Mouse (Mus musculus): Measurements from ENCODE around the gene Fndc5. TPM values are rescaled to one million over a fixed set of nuclear protein-coding genes. Genes with fewer than 3 reads are reported as not detected.

Gene Fndc5
- total RNA-seq, 2 experiments from 2014 or later = 75.5 to 84.2 TPM

GRCm38 (mm10) chr4:129145943-129146342, 9.1 kb downstream of the Fndc5 start:
- DNase-seq (ENCODE audit: low spot score in 2 of 2) = no peak

GRCm38 (mm10) chr4:129146392-129146791, 9.6 kb downstream of the Fndc5 start:
- no peak for DNase-seq (ENCODE audit: low spot score in 2 of 2)

GRCm38 (mm10) chr4:129147552-129148103, 10.8 kb downstream of the Fndc5 start:
- DNase-seq (ENCODE audit: low spot score in 2 of 2) = peak in 1 of 2 experiments; percentile 73

GRCm38 (mm10) chr4:129149321-129149720, 12.5 kb downstream of the Fndc5 start:
- DNase-seq (ENCODE audit: low spot score in 2 of 2) = no peak

- no peak for DNase-seq (ENCODE audit: low spot score in 2 of 2)
Measured at GRCm38 (mm10) chr4:129151276-129151811, 14.5 kb downstream of the Fndc5 start.

- DNase-seq (ENCODE audit: low spot score in 2 of 2) = no peak
Measured at GRCm38 (mm10) chr4:129157541-129157940, 20.7 kb downstream of the Fndc5 start.

- no peak for DNase-seq (ENCODE audit: low spot score in 2 of 2)
Measured at GRCm38 (mm10) chr4:129158549-129158948, 21.8 kb downstream of the Fndc5 start.

GRCm38 (mm10) chr4:129161076-129161475, 24.3 kb downstream of the Fndc5 start:
- no peak for DNase-seq (ENCODE audit: low spot score in 2 of 2)

GRCm38 (mm10) chr4:129161581-129162255, 24.9 kb downstream of the Fndc5 start:
- DNase-seq (ENCODE audit: low spot score in 2 of 2) = no peak

GRCm38 (mm10) chr4:129172529-129172928, 35.7 kb downstream of the Fndc5 start:
- no peak for DNase-seq (ENCODE audit: low spot score in 2 of 2)

GRCm38 (mm10) chr4:129179560-129179959, 42.8 kb downstream of the Fndc5 start:
- no peak for DNase-seq (ENCODE audit: low spot score in 2 of 2)

GRCm38 (mm10) chr4:129188041-129188659, 51.4 kb downstream of the Fndc5 start:
- DNase-seq (ENCODE audit: low spot score in 2 of 2) = no peak

GRCm38 (mm10) chr4:129188803-129189541, 52.2 kb downstream of the Fndc5 start:
- peak; percentile 39 to 53 for DNase-seq (ENCODE audit: low spot score in 2 of 2)

- DNase-seq (ENCODE audit: low spot score in 2 of 2) = peak; percentile 92 to 97
Measured at GRCm38 (mm10) chr4:129189542-129190519, 53.0 kb downstream of the Fndc5 start, which contains the start of the genes S100pbp and Yars. TSS of gene S100pbp (minus strand) at chr4:129189727. TSS of gene Yars (plus strand) at chr4:129189760.

- no peak for DNase-seq (ENCODE audit: low spot score in 2 of 2)
Measured at GRCm38 (mm10) chr4:129190538-129190937, 53.7 kb downstream of the Fndc5 start.

GRCm38 (mm10) chr4:129191691-129192090, 54.9 kb downstream of the Fndc5 start:
- no peak for DNase-seq (ENCODE audit: low spot score in 2 of 2)
